Mouse (Mus musculus) small intestine, adult 2 months (tissue): ENCODE results near the gene Slc1a2.

Source experiments
- CTCF ChIP-seq: fragments of 200-500 bp; IDR thresholded peaks from 2 replicates; pipeline ENCODE4 v1.5.1; 2012; ENCODE audit warnings: low read depth, mild to moderate bottlenecking, control low read depth, inconsistent platforms, low read length, moderate library complexity, mixed read lengths; ENCODE audit not compliant: insufficient replicate concordance, insufficient read length; ENCODE audit errors: extremely low read depth
- POLR2A ChIP-seq: fragments of 200-500 bp; IDR thresholded peaks from 2 replicates; pipeline ENCODE4 v1.6.1; 2012; ENCODE audit warnings: low read depth, mild to moderate bottlenecking, control low read depth, inconsistent platforms, low read length, moderate library complexity

DNA sequence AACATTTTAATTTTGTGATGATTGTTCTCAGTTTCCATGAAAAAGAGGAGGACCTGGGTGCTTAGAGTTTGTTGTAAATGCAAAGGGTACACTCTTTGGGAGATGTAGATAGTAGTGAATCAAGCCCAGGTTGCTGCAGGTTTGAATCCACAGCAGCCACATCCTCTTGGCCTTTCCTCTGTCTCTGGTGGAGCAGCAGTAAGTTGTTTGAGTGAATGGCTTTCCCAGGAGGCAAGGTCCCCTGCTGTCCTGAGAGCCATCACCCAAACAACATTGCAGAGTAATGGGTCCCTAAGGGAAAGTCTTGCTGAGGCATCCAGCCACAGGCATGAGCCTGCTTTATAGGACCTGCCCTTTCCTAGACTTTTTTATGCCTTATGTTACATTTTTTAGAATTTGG, 37.1 kb downstream of the Slc1a2 start:
- TF ChIP-seq POLR2A, result no peak
- no peak for TF ChIP-seq CTCF
